Mouse (Mus musculus): ENCODE data around the gene Olfr729. TPM values are rescaled to one million over a fixed set of nuclear protein-coding genes. Genes with fewer than 3 reads are reported as not detected.

The Olfr729 gene
- not detected for total RNA-seq (2021)

DNA sequence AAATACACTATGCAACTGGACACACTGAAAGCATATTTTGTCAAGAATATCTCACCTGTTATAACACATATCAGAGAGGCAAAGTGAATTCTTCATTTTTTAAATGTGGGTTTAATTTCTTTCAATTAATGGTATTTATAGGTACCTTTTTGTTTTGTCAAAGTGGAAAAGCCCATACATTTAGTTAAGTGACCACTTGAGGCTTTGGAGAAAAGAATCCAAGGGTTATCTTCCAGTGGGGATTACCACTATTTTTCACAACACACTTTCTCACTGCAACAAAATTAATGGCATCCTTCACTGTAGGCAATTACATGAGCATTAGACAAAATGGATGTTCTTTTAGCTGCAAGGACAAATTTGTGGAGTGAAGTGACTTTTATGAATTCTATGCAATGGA, at the start of gene Olfr729:
Gene Olfr729, minus strand, starts transcription at position 101 of the 400 bp plus-strand sequence.
- no peak for DNase-seq

- DNase-seq, result no peak
These were observed 35.4 kb upstream of the Olfr729 start, which contains the start of gene Olfr730 for GRCm38 (mm10) chr14:50188098-50188497. TSS of gene Olfr730 (minus strand) at chr14:50188198.

DNA sequence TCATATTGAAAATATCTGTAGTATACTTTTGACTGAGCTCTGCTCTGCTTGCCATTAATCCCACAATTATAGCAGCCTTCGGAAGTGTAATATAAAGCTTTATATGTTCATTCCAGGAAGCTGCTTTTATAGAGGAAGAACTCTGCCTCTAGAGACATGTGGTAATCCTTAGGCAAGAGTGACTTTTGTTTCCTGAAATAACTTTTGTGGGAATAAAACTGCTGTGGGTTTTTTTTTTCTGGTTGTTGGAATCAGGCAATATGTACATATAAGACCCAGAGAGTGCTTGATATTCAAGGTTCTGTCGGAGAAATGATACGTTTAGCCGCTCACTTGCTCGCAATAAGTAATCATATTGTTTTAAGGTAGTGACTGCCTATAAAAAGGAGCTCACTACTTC, 10.1 kb downstream of the Olfr729 start, which contains the start of gene Olfr728:
Gene Olfr728, minus strand, starts transcription at position 101 of the 400 bp plus-strand sequence.
- DNase-seq, result no peak

- no peak for DNase-seq
These were observed 29.8 kb downstream of the Olfr729 start, which contains the start of gene Olfr727 for GRCm38 (mm10) chr14:50122886-50123285. TSS of gene Olfr727 (plus strand) at chr14:50123186.

Other genes starting within 250 kb of the Olfr729 start
- gene Olfr723, start 221.1 kb downstream of the Olfr729 start, total RNA-seq (2021), result not detected
- not detected for gene Olfr724, start 189.6 kb downstream of the Olfr729 start, total RNA-seq (2021)
- gene Olfr725, start 112.5 kb downstream of the Olfr729 start, total RNA-seq (2021), result not detected
- gene Olfr726, start 62.0 kb downstream of the Olfr729 start, total RNA-seq (2021), result not detected
- not detected for gene Olfr727, start 29.7 kb downstream of the Olfr729 start, total RNA-seq (2021)
- gene Olfr728, start 10.2 kb downstream of the Olfr729 start, total RNA-seq (2021), result not detected
- not detected for gene Olfr730, start 35.3 kb upstream of the Olfr729 start, total RNA-seq (2021)
- not detected for gene Olfr731, start 89.0 kb upstream of the Olfr729 start, total RNA-seq (2021)
- gene Olfr732, start 131.3 kb upstream of the Olfr729 start, total RNA-seq (2021), result not detected
- not detected for gene Olfr733, start 148.6 kb upstream of the Olfr729 start, total RNA-seq (2021)
- gene Olfr734, start 173.9 kb upstream of the Olfr729 start, total RNA-seq (2021), result not detected
- not detected for gene Olfr735, start 196.0 kb upstream of the Olfr729 start, total RNA-seq (2021)
- not detected for gene Tlr11, start 205.0 kb upstream of the Olfr729 start, total RNA-seq (2021)
- not detected for gene Olfr736, start 228.3 kb upstream of the Olfr729 start, total RNA-seq (2021)